Mouse (Mus musculus) CD4-positive helper T cell, adult 2 months (primary cell): ENCODE measurements around the gene Gm3448.

ENCODE experiments used
- DNase-seq: peaks from one replicate; pipeline ENCODE4 v3.0.0-alpha.2; 2012; ENCODE audit warnings: low read depth, missing footprints, low spot score

Gene Gm3448

GRCm38 (mm10) chr17:14959979-14960378, 81.4 kb downstream of the Gm3448 start:
- DNase-seq = no peak

- DNase-seq = no peak
These were observed 82.5 kb downstream of the Gm3448 start for GRCm38 (mm10) chr17:14958686-14959327.

GRCm38 (mm10) chr17:14953452-14953851, 87.9 kb downstream of the Gm3448 start:
- no peak for DNase-seq

- DNase-seq = no peak
These were observed 92.0 kb downstream of the Gm3448 start for GRCm38 (mm10) chr17:14949161-14949827.
